8 mouse cellular contexts compared by ENCODE assay signal in genomic region chrX:42151024-42151754, GRCm38 (mm10). TPM values are rescaled to one million over a fixed set of nuclear protein-coding genes. Genes with fewer than 3 reads are reported as not detected.
DNase-seq lines count a peak whose midpoint lies in the region; ATAC-seq and TF ChIP-seq lines count a peak whose summit lies in the region.

No protein-coding gene starts in this region.

- under 1% methylated on average over 25 of the region's 25 CpGs for WGBS in liver, adult 2 months
- 16% methylated on average over 25 of the region's 25 CpGs for WGBS in forebrain, embryonic 16.5 days
- WGBS in limb, embryonic 12.5 days, result 16% methylated on average over 25 of the region's 25 CpGs
- WGBS in stomach, embryonic 14.5 days, result 11% methylated on average over 25 of the region's 25 CpGs

- peaks cover 6% of the 10 kb centered on the region for H3K4me1 ChIP-seq in liver, adult 2 months (ENCODE audit: control insufficient read depth, insufficient read depth, low read length)
- peaks cover 4% of the 10 kb centered on the region; the same call in 1 of the 2 replicates for H3K4me1 ChIP-seq in forebrain, embryonic 16.5 days (replicated peaks; ENCODE audit: control insufficient read depth, insufficient read depth, low read length)
- 0 out of 2 replicates have a peak, but pooled peaks cover 3% of the 10 kb centered on the region for H3K4me1 ChIP-seq in limb, embryonic 12.5 days (replicated peaks)
- no peaks in the 10 kb centered on the region for H3K4me1 ChIP-seq in stomach, embryonic 14.5 days (ENCODE audit: control insufficient read depth, insufficient read depth, low read length)

- peak overlapping the region; percentile 77 for H3K9ac ChIP-seq in liver, adult 2 months (ENCODE audit: low read depth, low read length)
- H3K9ac ChIP-seq in forebrain, embryonic 16.5 days (replicated peaks; ENCODE audit: low read depth, low read length), result peak overlapping the region; percentile 60
- H3K9ac ChIP-seq in limb, embryonic 12.5 days (replicated peaks), result peak overlapping the region; percentile 62
- peak overlapping the region; percentile 53 for H3K9ac ChIP-seq in stomach, embryonic 14.5 days (replicated peaks; ENCODE audit: low read depth, low read length)

- peak overlapping the region; percentile 79 for H3K4me3 ChIP-seq in liver, adult 2 months (ENCODE audit: insufficient read depth, low read depth, low read length)
- H3K4me3 ChIP-seq in forebrain, embryonic 16.5 days (replicated peaks; ENCODE audit: low read length), result peak overlapping the region; percentile 61
- H3K4me3 ChIP-seq in limb, embryonic 12.5 days (replicated peaks), result peak overlapping the region; percentile 57
- peak overlapping the region; percentile 42 for H3K4me3 ChIP-seq in stomach, embryonic 14.5 days (ENCODE audit: low read depth, low read length)

- peaks cover 3% of the 10 kb centered on the region; the same call in 1 of the 2 replicates for H3K79me2 ChIP-seq in liver, adult 2 months (ENCODE audit: control insufficient read depth, insufficient read depth, low read length)

- no peak for ATAC-seq in forebrain, embryonic 16.5 days
- ATAC-seq in limb, embryonic 12.5 days (ENCODE audit: insufficient number of reproducible peaks, insufficient read depth, low FRiP score, low TSS enrichment, low read depth), result no peak
- ATAC-seq in stomach, embryonic 14.5 days (ENCODE audit: insufficient number of reproducible peaks, insufficient read depth, low FRiP score, low read depth), result no peak
- ATAC-seq in erythroid progenitor cell, adult 5-6 weeks (replicated peaks; ENCODE audit: low FRiP score, poor library complexity, severe bottlenecking), result no peak

- no peaks in the 10 kb centered on the region for H3K36me3 ChIP-seq in liver, adult 2 months (ENCODE audit: control insufficient read depth, insufficient read depth, low read length)
- no peaks in the 10 kb centered on the region for H3K36me3 ChIP-seq in forebrain, embryonic 16.5 days (ENCODE audit: control insufficient read depth, insufficient read depth)
- H3K36me3 ChIP-seq in limb, embryonic 12.5 days, result no peaks in the 10 kb centered on the region
- no peaks in the 10 kb centered on the region for H3K36me3 ChIP-seq in stomach, embryonic 14.5 days (ENCODE audit: control insufficient read depth, insufficient read depth, low read length)

- H3K4me2 ChIP-seq in forebrain, embryonic 16.5 days (ENCODE audit: low read length), result peak overlapping the region; percentile 55
- H3K4me2 ChIP-seq in limb, embryonic 12.5 days, result peak overlapping the region; percentile 59
- H3K4me2 ChIP-seq in stomach, embryonic 14.5 days (replicated peaks; ENCODE audit: low read depth, low read length), result peak overlapping the region; percentile 46

- H3K27ac ChIP-seq in liver, adult 2 months (replicated peaks; ENCODE audit: insufficient read depth, low read depth, low read length), result peak overlapping the region; percentile 82
- peak overlapping the region; percentile 93 for H3K27ac ChIP-seq in forebrain, embryonic 16.5 days (ENCODE audit: low read length)
- H3K27ac ChIP-seq in limb, embryonic 12.5 days, result peak overlapping the region; percentile 100
- peak overlapping the region; percentile 94 for H3K27ac ChIP-seq in stomach, embryonic 14.5 days (ENCODE audit: low read length)

- no peaks in the 10 kb centered on the region for H3K27me3 ChIP-seq in liver, adult 2 months (ENCODE audit: control insufficient read depth, insufficient read depth, low read length)
- H3K27me3 ChIP-seq in forebrain, embryonic 16.5 days (replicated peaks; ENCODE audit: control insufficient read depth, insufficient read depth, low read length), result no peaks in the 10 kb centered on the region
- no peaks in the 10 kb centered on the region for H3K27me3 ChIP-seq in limb, embryonic 12.5 days
- H3K27me3 ChIP-seq in stomach, embryonic 14.5 days (ENCODE audit: control insufficient read depth, insufficient read depth, low read length), result no peaks in the 10 kb centered on the region

- TF ChIP-seq CTCF in liver, adult 2 months (IDR thresholded peaks at IDR 0.05; ENCODE audit: low read depth, low read length), result no peak

- no peak for TF ChIP-seq POLR2A in liver, adult 2 months (IDR thresholded peaks at IDR 0.05; ENCODE audit: extremely low read depth, insufficient read depth, low read length)

- no peaks in the 10 kb centered on the region for H3K9me3 ChIP-seq in forebrain, embryonic 16.5 days (ENCODE audit: control insufficient read depth, low read length)
- no peaks in the 10 kb centered on the region for H3K9me3 ChIP-seq in limb, embryonic 12.5 days
- H3K9me3 ChIP-seq in stomach, embryonic 14.5 days (ENCODE audit: control insufficient read depth, low read depth, low read length), result no peaks in the 10 kb centered on the region

- peak; percentile 37 for DNase-seq in liver, adult 2 months (ENCODE audit: extremely low read depth, low read depth, low spot score)
- DNase-seq in liver, result no peak
- peak; percentile 24 for DNase-seq in c-Kit-negative CD71-positive TER-119-positive erythroid progenitor cells, embryonic 14.5 days (ENCODE audit: low read depth, low spot score)
- no peak for DNase-seq in ovary, adult 18-20 months (ENCODE audit: low spot score)

RNA-seq across cellular contexts. Expression of gene Stag2, which starts 2.1 kb away (rescaled TPM):
- total RNA-seq in liver, adult 2 months (2014; rRNA removed), result 62.2 and 66.2 TPM in 2 replicates
- 3.7 and 4.2 TPM in 2 replicates for polyA plus RNA-seq in liver, adult 2 months (2012; rRNA removed)
- 30.3 and 36.9 TPM in 2 replicates for polyA plus RNA-seq in forebrain, embryonic 16.5 days (2015; fragmentation: Nextera tagmentation; extraction: Ambion mirVana)
- 57.9 and 58.9 TPM in 2 replicates for polyA plus RNA-seq in limb, embryonic 12.5 days (2016; fragmentation: Nextera tagmentation; extraction: Ambion mirVana)
- polyA plus RNA-seq in stomach, embryonic 14.5 days (2014; fragmentation: Nextera tagmentation; extraction: Ambion mirVana), result 55.8 and 59.5 TPM in 2 replicates
- 96.9 and 107 TPM in 2 replicates for total RNA-seq in erythroid progenitor cell, adult 5-6 weeks (2015; ENCODE audit: low replicate concordance)
- total RNA-seq in erythroid progenitor cell, adult 5-6 weeks (2017; ENCODE audit: low replicate concordance), result 291 and 320 TPM in 2 replicates

Comparison
In these comparisons a context has a peak if more than half of its experiments do, and no peak if none do; other contexts are left out.
1. DNase-seq: peak in liver, adult 2 months (single experiment) and c-Kit-negative CD71-positive TER-119-positive erythroid progenitor cells, embryonic 14.5 days (single experiment); none in liver (single experiment) and ovary, adult 18-20 months (single experiment).
2. Peak in every context shown above with its lines, with median percentiles within 50 percentile points of each other: H3K27ac ChIP-seq, H3K4me3 ChIP-seq, H3K9ac ChIP-seq and H3K4me2 ChIP-seq.